Mouse (Mus musculus) embryonic fibroblast, embryonic 13.5 days (primary cell): ENCODE results near the gene Mtm1. TPM values are rescaled to one million over a fixed set of nuclear protein-coding genes. Genes with fewer than 3 reads are reported as not detected.
"Not testable (repeated sequence)": the region's sequence is repeated elsewhere in the genome, so short reads cannot be mapped to it uniquely, and the experiment has no call there.

Source experiments
- H3K27ac ChIP-seq: 2 replicates; pipeline ENCODE4 v1.5.1; 2012; ENCODE audit warnings: low read length, control low read depth, inconsistent platforms; ENCODE audit not compliant: insufficient read depth
- H3K4me1 ChIP-seq: 2 replicates; pipeline ENCODE4 v1.6.1; 2011; ENCODE audit warnings: low read length; ENCODE audit not compliant: control insufficient read depth, insufficient read depth
- H3K4me3 ChIP-seq: 2 replicates; pipeline ENCODE4 v1.5.1; 2011; ENCODE audit warnings: mild to moderate bottlenecking, control low read depth, low read length; ENCODE audit not compliant: insufficient read depth
- CTCF ChIP-seq: IDR thresholded peaks from 2 replicates; pipeline ENCODE4 v1.5.1; 2011; ENCODE audit warnings: mild to moderate bottlenecking, control low read depth, low read length, moderate library complexity, borderline replicate concordance; ENCODE audit not compliant: insufficient read depth
- POLR2A ChIP-seq: IDR thresholded peaks from 2 replicates; pipeline ENCODE4 v1.6.1; 2011; ENCODE audit warnings: low read depth, mild to moderate bottlenecking, control low read depth, low read length, moderate library complexity
- polyA plus RNA-seq: library from polyadenylated mRNA; stranded (reverse); fragments of >200 nt; gene quantifications from 2 replicates; pipeline ENCODE4 v1.2.4, GENCODE M21; 2011; ENCODE audit warnings: low read depth; ENCODE audit not compliant: missing spikeins, insufficient read length

Gene Mtm1
- polyA plus RNA-seq, 1 experiment: 12.1 TPM

GRCm38 (mm10) chrX:71268972-71269371 lies 58.4 kb downstream of the Mtm1 start:
- TF ChIP-seq CTCF (no peak), POLR2A (no peak)
- no peak overlapping the region for H3K27ac ChIP-seq
- H3K4me3 ChIP-seq: no peak overlapping the region
- no peaks in the 10 kb centered on the region for H3K4me1 ChIP-seq

GRCm38 (mm10) chrX:71274150-71274549 lies 63.6 kb downstream of the Mtm1 start:
- Histone ChIP-seq H3K4me1 (no peaks in the 10 kb centered on the region), H3K4me3 (no peak overlapping the region), H3K27ac (no peak overlapping the region)
- TF ChIP-seq POLR2A (no peak), CTCF (no peak)

- TF ChIP-seq POLR2A (no peak), CTCF (no peak)
- Histone ChIP-seq H3K27ac (no peak overlapping the region), H3K4me3 (no peak overlapping the region), H3K4me1 (no peaks in the 10 kb centered on the region)
These were observed 74.9 kb downstream of the Mtm1 start for GRCm38 (mm10) chrX:71285473-71285872.

GRCm38 (mm10) chrX:71287088-71287487 lies 76.5 kb downstream of the Mtm1 start:
- H3K27ac ChIP-seq: no peak overlapping the region
- no peaks in the 10 kb centered on the region for H3K4me1 ChIP-seq
- H3K4me3 ChIP-seq: no peak overlapping the region
- TF ChIP-seq CTCF: no peak
- TF ChIP-seq POLR2A: no peak

- Histone ChIP-seq H3K4me3 (no peak overlapping the region), H3K4me1 (no peaks in the 10 kb centered on the region), H3K27ac (no peak overlapping the region)
- TF ChIP-seq CTCF (no peak), POLR2A (no peak)
These were observed 83.6 kb downstream of the Mtm1 start for GRCm38 (mm10) chrX:71294191-71294590.

- Histone ChIP-seq H3K27ac (no peak overlapping the region), H3K4me3 (no peak overlapping the region), H3K4me1 (no peaks in the 10 kb centered on the region)
- TF ChIP-seq POLR2A (no peak), CTCF (no peak)
These were observed 85.4 kb downstream of the Mtm1 start for GRCm38 (mm10) chrX:71296005-71296404.

GRCm38 (mm10) chrX:71302148-71302547 lies 91.6 kb downstream of the Mtm1 start:
- H3K4me1 ChIP-seq: no peaks in the 10 kb centered on the region
- H3K4me3 ChIP-seq: no peak overlapping the region
- H3K27ac ChIP-seq: no peak overlapping the region
- no peak for TF ChIP-seq CTCF
- no peak for TF ChIP-seq POLR2A

- Histone ChIP-seq H3K4me1 (no peaks in the 10 kb centered on the region), H3K27ac (no peak overlapping the region), H3K4me3 (no peak overlapping the region)
- 0 out of 2 replicates have a peak, but pooled peaks have one; percentile 8 for TF ChIP-seq CTCF
- no peak for TF ChIP-seq POLR2A
These were observed 100.7 kb downstream of the Mtm1 start for GRCm38 (mm10) chrX:71311229-71311628.

GRCm38 (mm10) chrX:71314380-71314779 lies 103.8 kb downstream of the Mtm1 start:
- Histone ChIP-seq H3K27ac (no peak overlapping the region), H3K4me3 (no peak overlapping the region)
- no peak for TF ChIP-seq POLR2A
- TF ChIP-seq CTCF: no peak

GRCm38 (mm10) chrX:71352033-71352432 lies 141.5 kb downstream of the Mtm1 start:
- no peak overlapping the region for H3K4me3 ChIP-seq
- H3K27ac ChIP-seq: no peak overlapping the region
- no peak for TF ChIP-seq POLR2A
- TF ChIP-seq CTCF: no peak
- no peaks in the 10 kb centered on the region for H3K4me1 ChIP-seq

More at GRCm38 (mm10) chrX:71314380-71314779, 103.8 kb downstream of the Mtm1 start:
- no peaks in the 10 kb centered on the region for H3K4me1 ChIP-seq

GRCm38 (mm10) chrX:71355331-71355730 lies 144.8 kb downstream of the Mtm1 start:
- H3K27ac ChIP-seq: no peak overlapping the region
- no peaks in the 10 kb centered on the region for H3K4me1 ChIP-seq
- H3K4me3 ChIP-seq: no peak overlapping the region
- TF ChIP-seq CTCF (no peak), POLR2A (no peak)

GRCm38 (mm10) chrX:71361793-71362192 lies 151.2 kb downstream of the Mtm1 start:
- not testable (repeated sequence) for H3K27ac ChIP-seq, H3K4me1 ChIP-seq, H3K4me3 ChIP-seq
